Mouse (Mus musculus): ENCODE measurements around the gene Mrpl17.

GRCm38 (mm10) chr7:105761813-105762484 lies 49.0 kb downstream of the Mrpl17 start:
- TF ChIP-seq CTCF (IDR thresholded peaks at IDR 0.05; ENCODE audit: control insufficient read depth, insufficient read depth, insufficient replicate concordance, low read depth, low read length), result no peak
- TF ChIP-seq POLR2A (IDR thresholded peaks at IDR 0.05; ENCODE audit: control insufficient read depth, low read depth, low read length), result no peak
